6 mouse cellular contexts compared by ENCODE assay signal in genomic region chr1:4660616-4661015, GRCm38 (mm10).
DNase-seq lines count a peak whose midpoint lies in the region; TF ChIP-seq lines count a peak whose summit lies in the region.
"Not testable (repeated sequence)": the region's sequence is repeated elsewhere in the genome, so short reads cannot be mapped to it uniquely, and the experiment has no call there.

No protein-coding gene starts in this region.

- not testable (repeated sequence) for H3K27ac ChIP-seq in ES-E14 (ENCODE audit: insufficient read depth, low read depth, low read length, poor library complexity, severe bottlenecking)

- TF ChIP-seq CTCF in E14TG2a.4 (conservative IDR thresholded peaks at IDR 0.05; ENCODE audit: low read length): not testable (repeated sequence)

- not testable (repeated sequence) for H3K4me1 ChIP-seq in E14TG2a.4 (replicated peaks; ENCODE audit: low read depth, low read length); ES-E14 (ENCODE audit: control insufficient read depth in 2 of 2, insufficient read depth in 2 of 2, low read length in 2 of 2, poor library complexity in 1 of 2)

- DNase-seq in ES-CJ7 (ENCODE audit: low read depth, low spot score): peak; percentile 66
- DNase-seq in ES-E14 (ENCODE audit: low read depth, low spot score): peak; percentile 26
- DNase-seq in R1 (ENCODE audit: low read depth, low spot score): peak; percentile 56
- peak; percentile 69 for DNase-seq in ZHBTc4 (ENCODE audit: low read depth, low spot score)
- DNase-seq in heart, adult 11 months: peak; percentile 88

- in situ Hi-C loops in ES-E14 (cut with MboI; ENCODE audit: low sequenced_read_pairs in 2 of 2, unreplicated experiment in 2 of 2): not testable (repeated sequence)

- H3K9ac ChIP-seq in ES-E14 (ENCODE audit: insufficient read depth, low read depth, low read length, poor library complexity, severe bottlenecking): not testable (repeated sequence)

- 0 out of 2 replicates have a peak overlapping the region, but pooled peaks have one; percentile 4 for H3K4me3 ChIP-seq in E14TG2a.4 (replicated peaks; ENCODE audit: low read length)
- not testable (repeated sequence) for H3K4me3 ChIP-seq in ES-E14 (ENCODE audit: insufficient read depth in 1 of 2, low read depth in 1 of 2, low read length in 2 of 2, poor library complexity in 1 of 2, severe bottlenecking in 1 of 2)

- not testable (repeated sequence) for H3K27me3 ChIP-seq in E14TG2a.4 (ENCODE audit: insufficient read depth, low read length)

- H3K36me3 ChIP-seq in E14TG2a.4 (ENCODE audit: insufficient read depth, low read length); ES-E14 (ENCODE audit: control insufficient read depth, insufficient read depth, low read length, poor library complexity, severe bottlenecking): not testable (repeated sequence)

- peaks cover 22% of the 10 kb centered on the region for H3K9me3 ChIP-seq in E14TG2a.4 (ENCODE audit: low read length)
- not testable (repeated sequence) for H3K9me3 ChIP-seq in ES-E14 (ENCODE audit: control insufficient read depth, insufficient read depth, low read depth, low read length)

Comparison
In these comparisons a context has a peak if more than half of its experiments do, and no peak if none do; other contexts are left out.
1. DNase-seq: peak in every context shown above with its lines; median percentile 88 in heart, adult 11 months; 69 in ZHBTc4; 66 in ES-CJ7; 56 in R1; 26 in ES-E14.